Mouse (Mus musculus) adrenal gland, adult 8-10 months (tissue): ENCODE measurements at regions not wholly inside any gene's neighbourhood (a gene's known extent, or its start where the extent isn't known, plus 50 kb on each side); places are given as distances from the start of the nearest gene placed in this dataset.

Experiments
- DNase-seq: peaks from one replicate; pipeline ENCODE4 v3.0.0; 2022

DNA sequence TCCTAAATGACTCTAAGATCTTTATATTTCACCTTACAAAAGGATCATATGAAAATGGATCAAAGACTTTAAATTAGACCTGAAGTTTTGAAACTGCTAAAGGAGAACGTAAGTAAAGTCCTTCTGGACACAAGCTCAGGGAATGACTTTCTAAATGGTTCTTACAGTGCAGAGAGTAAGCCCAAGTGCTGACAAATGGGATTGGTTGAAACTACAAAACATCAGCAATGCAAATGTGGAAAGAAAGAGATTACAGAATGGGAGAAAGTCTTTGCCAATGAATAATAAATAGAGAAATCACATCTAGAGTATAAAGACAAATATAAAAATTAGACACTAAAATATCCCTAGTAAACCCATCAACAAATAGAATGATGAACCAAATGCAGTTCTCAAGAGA, 263.9 kb downstream of the Atp10a start:
- DNase-seq: no peak

DNA sequence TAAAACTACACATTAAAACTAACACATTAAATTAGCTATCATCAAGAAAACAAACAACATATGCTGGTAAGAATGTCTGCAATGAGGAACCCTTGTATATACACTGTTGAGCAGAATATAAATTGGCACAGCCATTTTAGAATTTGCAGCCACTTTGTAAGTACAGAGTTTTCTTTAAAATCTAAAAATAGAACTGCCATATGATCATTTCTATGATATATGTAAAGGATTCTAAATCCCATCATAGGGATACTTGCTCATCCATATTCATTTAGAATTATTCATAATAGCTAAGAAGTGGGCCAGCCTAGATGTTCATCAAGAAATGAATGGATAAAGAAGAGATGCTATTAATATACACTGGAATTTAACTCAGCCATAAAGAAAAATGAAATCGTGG, 264.3 kb downstream of the Atp10a start:
- DNase-seq: no peak

DNA sequence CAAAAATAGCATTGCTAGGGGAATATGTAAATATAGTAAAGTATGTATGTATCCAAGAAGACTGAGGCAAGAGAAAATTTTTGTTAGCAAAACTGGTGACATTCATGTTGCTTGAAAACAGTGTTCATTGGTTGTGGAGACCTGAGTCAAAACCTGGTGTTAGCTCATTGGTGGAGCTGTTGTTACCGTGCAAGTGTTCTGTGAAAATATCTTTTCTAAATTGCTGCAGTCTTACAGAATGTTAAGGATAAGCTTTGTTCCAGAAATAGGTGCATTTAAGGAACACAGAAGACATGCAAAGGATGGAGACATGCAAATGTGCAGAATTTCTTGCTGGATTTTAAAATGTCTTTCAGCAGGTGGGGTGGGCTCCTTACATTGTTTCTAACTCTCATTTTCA, 269.0 kb downstream of the Atp10a start:
- DNase-seq: no peak

DNA sequence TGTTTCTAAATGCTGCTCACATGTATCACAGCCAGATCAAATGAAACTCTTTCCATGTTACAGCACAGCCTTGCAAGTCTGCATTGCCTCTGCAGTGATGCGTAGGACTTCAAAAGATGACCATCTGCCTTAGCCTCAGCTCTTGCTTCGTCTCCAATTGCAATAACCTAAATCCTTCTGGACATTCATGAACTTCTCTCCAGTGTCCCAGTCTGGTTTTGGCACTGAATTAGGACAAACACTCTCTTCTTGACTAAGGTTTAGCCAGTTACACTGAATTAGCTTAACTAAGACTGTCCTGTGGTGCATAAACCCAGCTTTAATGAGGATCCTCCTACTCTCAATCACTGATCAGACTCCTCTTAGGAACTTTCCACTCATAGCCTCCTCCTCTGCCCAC, 269.4 kb downstream of the Atp10a start:
- no peak for DNase-seq

DNA sequence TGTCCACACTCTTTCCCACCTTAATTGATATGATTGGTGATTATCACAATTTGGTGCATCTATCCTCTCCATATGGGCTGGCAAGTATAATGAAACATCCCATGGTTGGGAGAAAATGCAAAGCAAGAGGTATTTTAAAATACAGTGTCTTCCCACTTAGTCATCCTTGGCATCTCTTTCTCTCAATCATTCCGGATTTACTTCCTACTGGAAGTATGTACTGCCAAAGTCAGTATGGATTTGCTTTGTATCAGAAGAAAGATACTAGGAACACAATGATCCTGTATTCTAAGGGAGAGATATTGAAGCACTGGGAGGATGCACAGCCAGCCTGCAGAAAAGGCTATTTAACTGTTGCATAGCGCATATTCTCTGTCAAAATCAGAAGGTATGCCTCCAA, 271.1 kb upstream of the Ube3a start:
- DNase-seq: no peak

DNA sequence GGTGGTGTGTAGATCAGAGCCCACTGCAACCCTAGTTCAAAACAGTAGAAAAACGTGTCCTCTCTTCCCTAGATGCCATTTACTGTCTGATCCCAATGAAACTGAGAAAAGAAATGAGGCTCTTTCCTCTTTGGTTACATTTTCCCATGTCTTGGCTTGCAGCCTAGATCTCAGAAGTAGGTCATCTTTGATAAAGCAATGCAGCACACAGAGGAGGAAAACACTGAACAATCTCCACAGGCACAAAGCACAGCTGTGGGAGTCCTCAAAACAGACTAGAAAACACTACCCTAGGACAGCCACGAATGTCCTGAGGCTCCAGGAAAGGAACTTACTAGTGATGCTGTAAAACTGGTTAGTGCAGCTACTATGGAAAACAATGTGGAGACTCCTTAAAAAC, 221.4 kb upstream of the Ube3a start:
- peak; percentile 7 for DNase-seq

DNA sequence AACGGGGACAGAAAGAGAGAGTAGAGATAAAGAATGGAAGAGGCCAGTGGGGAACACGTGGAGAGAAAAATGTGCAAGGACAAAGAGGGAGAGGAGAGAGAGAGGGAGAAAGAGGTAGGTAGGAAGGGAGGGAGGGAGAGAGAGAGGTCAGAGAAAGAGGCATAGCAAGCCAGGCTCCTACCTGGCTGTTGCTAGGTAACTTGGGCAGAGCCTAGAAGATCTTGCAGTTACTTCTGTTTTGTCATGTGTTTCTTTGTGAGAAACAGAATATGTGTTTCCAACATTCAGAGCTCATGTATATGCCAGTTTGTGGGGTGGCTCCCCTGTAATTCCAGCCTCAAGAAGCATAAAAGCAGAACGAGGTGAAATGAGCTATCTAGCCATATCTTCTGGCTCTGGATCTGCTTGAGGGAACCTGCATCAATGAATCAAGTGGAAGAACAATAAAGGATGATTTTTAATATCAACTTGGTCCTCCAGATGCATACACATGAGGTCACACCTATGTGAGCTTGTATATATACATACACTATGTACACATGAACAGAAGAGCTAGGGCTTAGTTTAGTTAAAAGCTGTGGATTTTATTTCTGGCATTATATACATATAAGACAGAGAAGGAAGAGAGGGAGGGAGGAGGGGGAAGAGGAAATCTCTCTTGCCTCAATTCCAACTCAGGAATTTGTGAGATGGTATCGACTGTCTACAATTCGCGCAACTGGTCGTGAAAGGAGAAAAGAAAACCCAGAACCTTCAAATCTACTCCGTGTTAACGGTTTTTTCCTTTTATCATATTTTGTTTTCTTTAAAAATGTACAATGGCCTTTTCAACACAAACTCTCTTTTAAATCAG, 214.9 kb upstream of the Ube3a start:
- no peak for DNase-seq

DNA sequence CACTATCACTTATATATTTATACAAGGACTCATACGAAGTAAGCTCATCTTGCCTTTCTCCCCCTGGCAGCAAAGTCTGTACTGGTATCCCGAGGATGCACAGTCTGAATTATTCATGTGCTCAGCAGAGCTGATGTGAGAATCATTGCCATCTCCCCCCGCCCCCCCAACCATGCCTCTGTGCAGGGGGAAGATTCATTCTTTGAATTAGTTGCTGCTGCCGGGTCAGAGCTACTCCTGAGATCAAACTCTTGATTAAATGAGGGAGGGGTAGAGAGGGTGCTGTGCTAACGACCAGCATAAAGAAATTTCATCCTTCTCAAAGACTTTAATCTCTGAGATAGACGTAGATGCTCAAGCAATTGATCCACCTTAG, 214.3 kb upstream of the Ube3a start:
- DNase-seq: no peak

DNA sequence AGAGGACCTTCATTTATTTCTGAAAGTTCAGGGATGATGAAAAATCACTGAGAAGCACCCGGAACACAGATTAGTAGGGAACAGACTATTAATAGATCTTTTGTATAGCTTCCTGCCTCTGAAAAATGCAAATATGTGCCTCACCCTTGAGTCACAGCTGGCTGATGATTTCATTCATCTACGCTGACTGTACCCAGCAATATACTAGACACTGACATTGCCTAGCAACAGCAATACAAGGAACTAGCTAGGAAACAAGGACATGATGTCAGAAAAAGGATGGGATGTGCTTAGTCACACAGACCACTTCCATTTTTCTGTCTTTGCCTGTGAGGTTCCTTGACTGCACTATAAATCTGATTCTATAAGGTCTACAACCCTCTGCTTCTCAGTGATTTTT, 201.1 kb upstream of the Ube3a start:
- no peak for DNase-seq
